Mouse (Mus musculus) natural killer cell, adult 2 months (primary cell): ENCODE measurements around the gene Cbr1.
"Not testable (repeated sequence)": the region's sequence is repeated elsewhere in the genome, so short reads cannot be mapped to it uniquely, and the experiment has no call there.

Source experiments
- DNase-seq, 2 experiments: peaks; one replicate each; pipeline ENCODE4 v3.0.0; 2022; ENCODE audit warnings: low spot score in 2 of 2

Cbr1 gene

GRCm38 (mm10) chr16:93597551-93597950 lies 8.1 kb upstream of the Cbr1 start:
- DNase-seq = no peak

GRCm38 (mm10) chr16:93599461-93599860 lies 6.2 kb upstream of the Cbr1 start:
- no peak for DNase-seq

DNA sequence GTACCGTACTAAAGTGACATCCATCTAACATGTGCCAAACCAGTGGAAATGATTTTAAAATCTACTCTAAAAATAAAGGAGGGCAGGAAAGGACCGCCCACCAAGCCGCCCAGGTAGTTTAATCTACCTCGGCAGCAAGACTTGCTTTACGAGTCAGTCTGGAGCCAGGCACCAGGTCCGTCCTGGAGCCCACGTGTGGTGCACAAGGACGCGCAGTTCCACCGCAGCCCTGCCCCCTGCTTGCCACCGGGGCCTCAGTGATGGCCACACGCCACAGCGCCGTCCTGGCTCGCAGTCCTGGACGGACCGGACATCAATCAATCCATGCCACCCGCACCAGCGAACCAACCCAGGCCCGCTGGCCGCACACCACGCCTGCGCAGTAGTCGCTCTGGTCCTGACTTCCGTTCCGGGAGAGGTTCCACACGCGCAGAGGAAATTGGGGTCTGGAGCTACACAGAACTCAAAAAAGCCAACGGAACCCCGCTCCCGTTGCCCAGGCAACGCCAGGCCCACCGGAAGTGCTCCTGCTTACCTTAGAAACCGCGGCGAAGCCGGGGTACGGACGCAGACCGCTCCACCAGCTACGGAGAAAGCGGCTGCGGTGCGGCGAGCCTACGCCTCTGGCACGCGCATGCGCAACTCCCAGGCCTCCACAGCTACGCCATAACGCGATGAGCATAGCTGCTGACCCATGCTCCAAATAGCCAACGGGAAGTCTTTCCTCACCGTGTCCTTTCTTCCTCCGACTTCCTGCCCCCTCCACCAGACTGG lies 2.0 kb upstream of the Cbr1 start, which contains the start of gene Setd4:
Gene Setd4, minus strand, starts transcription at position 625 of the 774 bp plus-strand sequence.
- DNase-seq = peak; percentile 84 to 88

DNA sequence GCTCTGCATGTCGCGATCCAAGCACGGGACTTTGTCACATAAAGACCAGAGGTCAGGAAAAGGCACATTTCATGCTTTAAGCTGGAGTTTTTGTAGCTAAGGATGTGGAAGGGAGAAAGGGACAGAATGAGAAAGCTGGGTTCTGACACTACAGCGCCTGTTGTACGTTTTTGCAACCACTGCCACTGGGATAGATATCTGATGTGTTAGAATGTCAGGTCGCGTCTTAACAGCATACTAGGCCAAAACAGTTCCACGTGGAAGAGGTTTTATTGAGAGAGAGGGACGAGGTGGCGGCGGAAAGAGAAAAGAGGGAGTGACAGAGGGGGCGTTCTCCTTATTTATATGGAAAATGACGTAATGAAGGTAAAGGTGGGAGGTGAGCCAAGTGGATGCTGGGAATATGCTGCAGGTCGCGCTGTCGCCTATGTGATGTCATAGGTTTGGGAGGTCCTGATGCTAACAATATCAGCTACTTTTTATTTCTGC lies 1.1 kb upstream of the Cbr1 start:
- DNase-seq = no peak

DNA sequence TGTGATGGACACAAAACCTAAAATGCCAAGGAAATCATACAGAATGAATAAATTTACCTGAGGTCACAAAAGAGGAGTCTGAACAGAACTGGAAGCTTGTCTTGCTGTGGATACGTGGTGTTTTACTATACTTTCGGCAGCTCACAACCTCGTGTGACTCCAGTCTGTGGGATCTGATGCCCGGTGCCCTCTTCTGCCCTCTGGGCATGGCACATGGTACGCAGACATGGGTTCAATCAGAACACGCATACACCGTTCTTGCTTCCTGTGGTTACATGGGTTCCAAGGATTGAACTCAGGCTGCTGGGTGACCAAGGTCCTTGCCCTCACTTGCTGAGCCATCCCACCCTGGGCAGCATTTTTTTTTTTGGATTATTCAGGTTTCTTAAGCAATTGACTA lies 493 bp downstream of the Cbr1 start:
- no peak for DNase-seq

- peak; percentile 86 to 91 for DNase-seq
These were observed 2.0 kb downstream of the Cbr1 start for GRCm38 (mm10) chr16:93607669-93608101.

DNA sequence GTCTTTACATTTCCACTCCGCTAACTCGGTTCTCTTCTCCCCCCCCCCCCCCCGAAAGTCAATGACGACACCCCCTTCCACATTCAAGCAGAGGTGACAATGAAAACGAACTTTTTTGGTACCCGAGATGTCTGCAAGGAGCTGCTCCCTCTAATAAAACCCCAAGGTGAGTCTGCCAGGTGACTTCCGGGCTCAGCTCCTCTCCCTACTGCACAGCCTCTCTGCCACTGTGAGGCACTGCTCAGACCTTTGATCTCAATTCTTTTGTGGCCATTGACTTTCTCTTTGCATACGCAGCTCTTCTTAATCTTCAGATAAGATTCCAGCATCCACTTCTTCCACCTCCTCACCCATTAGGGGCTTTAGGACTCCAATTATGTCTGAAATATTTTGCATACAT lies 3.1 kb downstream of the Cbr1 start:
- no peak for DNase-seq

GRCm38 (mm10) chr16:93609796-93610195 lies 4.1 kb downstream of the Cbr1 start:
- no peak for DNase-seq

DNA sequence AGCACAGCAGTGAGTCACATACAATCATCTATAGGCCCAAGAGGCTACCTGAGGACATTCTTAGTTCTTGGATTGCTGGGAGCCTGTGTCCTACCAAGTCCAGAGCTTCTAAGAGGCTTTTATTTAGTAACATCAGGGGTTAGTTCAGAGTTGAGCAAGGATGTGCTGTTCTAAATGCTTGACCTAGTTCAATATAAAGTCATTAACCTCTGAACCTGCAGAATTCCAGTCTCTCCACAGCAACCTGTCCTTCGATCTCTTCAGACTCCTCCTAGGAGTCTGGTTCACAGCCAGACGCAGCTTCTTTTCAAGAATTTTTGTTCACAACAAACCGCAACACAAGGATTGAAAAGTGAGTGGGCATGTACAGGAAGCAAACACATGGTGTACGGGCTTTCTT lies 5.3 kb downstream of the Cbr1 start:
- DNase-seq = no peak

DNA sequence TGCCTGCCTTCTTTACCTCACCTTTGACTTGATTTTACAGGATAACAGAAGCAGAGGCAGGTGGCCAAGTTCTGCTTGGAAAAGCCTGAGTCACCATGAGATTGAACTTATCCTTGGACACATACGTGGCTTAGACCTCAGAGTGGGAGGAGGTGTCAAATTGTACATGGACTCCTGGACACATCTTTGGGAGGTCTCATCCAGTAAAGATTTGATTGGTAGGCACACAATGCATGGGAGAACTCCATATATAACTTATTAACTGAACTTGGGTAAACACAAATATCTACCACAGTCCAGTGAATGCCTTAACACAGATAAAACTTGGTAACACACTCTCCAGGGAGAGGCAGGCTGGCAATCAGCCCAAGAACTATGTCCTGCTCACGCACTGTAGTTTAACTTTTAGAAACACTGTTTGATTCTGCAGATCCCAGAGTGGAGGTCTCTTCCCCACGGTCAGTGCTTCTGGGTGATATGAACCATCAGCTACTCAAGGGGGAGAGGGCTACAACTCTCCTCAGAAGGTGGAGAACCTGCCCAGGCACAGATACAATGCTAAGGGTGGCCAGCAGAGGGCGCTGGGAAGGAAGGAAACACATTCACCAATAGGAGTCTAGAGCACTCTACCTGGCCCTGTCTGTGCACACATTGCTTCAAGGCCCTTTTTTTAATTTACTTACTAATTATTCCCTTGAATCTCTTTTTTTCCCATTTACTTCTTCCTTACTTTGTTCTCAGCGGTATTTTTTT lies 9.6 kb downstream of the Cbr1 start:
- DNase-seq = peak; percentile 64 to 76

- DNase-seq = not testable (repeated sequence)
These were observed 18.1 kb downstream of the Cbr1 start for GRCm38 (mm10) chr16:93623759-93624158.

DNA sequence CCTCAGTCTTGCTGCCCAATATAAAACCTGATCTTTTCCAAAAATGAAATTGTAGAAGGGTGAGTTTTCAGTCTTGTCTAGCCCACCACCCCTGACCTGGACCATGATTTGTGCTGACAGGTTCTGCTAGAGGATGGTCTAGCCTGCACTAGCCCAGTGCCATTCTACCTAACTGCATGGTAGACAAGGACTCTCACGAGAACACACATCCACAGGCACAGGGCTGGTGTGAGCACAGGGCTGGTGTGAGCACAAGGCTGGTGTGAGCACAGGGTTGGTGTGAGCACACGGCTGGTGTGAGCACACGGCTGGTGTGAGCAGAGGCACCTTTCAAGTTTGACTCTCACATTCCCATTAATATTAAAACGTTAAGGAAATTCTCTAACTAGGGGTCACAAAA lies 19.0 kb downstream of the Cbr1 start:
- no peak for DNase-seq

GRCm38 (mm10) chr16:93626745-93627144 lies 21.1 kb downstream of the Cbr1 start:
- no peak for DNase-seq

DNA sequence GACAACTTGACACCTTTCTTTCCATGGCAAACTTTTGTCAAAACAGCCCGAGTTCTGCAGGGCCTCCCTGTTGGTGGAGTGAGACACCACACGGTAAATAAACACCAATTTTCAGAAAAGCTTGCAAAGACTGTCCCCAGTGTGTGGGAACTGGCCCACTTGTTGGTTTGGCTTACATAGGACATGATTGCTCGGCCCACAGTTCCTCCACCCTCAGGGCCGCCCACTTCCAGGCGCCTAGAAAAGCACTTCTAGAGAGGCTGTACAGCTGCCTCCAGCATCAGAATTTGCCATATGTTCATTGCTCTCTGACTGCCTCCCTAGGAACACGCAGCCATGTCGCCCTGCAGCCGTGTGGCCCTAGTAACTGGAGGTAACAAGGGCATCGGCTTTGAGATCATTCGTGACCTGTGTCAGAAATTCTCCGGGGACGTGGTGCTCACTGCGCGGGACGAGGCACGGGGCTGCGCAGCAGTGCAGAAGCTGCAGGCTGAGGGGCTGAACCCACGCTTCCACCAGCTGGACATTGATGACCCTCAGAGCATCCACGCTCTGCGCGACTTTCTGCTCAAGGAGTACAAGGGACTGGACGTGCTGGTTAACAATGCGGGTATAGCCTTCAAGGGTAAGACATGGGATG lies 22.2 kb downstream of the Cbr1 start, which contains the start of gene Gm5678:
Gene Gm5678, plus strand, starts transcription at position 337 of the 640 bp plus-strand sequence.
- DNase-seq = no peak

DNA sequence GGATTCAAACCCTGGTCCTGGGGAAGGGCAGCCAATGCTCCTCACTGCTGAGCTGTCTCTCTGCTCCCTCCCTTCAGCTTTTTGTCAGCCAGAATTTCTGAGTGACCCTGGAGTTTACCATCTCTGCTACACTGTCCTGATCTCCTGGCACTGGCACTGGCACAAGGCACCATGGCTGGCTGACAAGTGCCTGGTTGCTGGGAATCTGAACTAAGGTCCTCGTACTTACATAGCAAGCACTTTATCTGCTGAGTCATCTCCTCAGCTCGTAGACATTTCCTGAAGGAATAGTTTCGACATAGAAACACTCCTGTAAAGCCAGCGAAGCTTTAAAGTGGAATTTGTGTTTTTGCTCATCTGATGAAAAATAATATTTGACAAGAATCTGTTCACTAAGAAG lies 38.4 kb downstream of the Cbr1 start:
- no peak for DNase-seq

DNA sequence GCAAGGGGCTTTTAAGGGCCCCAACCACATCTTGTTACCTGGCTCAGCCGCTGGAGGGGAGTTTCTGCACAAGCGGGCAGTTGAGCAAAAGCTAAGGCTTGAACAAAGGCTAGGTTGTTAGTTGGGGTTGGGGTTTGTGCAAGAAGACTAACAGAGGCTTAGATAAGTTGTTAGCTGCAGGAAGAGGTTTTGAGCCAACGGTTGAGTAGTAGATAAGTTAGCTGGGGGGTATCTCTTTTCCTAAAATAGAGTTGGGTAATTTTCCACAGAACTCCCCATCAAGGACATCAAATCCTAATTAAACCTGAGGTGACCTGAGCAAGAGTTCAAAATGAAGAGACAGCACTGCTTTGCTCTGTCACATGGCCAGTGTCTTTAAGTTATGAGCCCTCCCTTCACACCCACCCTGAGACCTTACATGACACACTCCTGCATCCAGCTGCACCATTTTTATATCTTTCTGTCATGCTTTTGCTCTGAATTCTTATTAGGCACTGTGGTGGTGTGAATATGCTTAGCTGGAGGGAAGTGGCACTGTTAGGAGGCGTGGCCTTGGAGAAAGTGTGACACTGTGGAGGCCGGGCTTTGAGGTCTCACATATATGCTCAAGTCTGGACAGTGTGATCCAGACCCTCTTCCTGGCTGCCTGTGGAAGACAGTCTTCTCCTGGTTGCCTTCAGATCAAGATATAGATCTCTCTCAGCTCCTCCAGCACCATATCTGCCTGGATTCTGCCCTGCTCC lies 43.0 kb downstream of the Cbr1 start:
- no peak for DNase-seq
